Mouse (Mus musculus) kidney, postnatal 25 days (tissue): ENCODE data around the gene Dennd6a.
"Not testable (repeated sequence)": the region's sequence is repeated elsewhere in the genome, so short reads cannot be mapped to it uniquely, and the experiment has no call there.

ENCODE experiments used
- DNase-seq, 2 experiments: peaks; one replicate each; pipeline ENCODE4 v3.0.0; 2021; ENCODE audit warnings: mixed read lengths in 2 of 2

Dennd6a gene

GRCm38 (mm10) chr14:26645989-26646650, 72.5 kb downstream of the Dennd6a start:
- no peak for DNase-seq

DNA sequence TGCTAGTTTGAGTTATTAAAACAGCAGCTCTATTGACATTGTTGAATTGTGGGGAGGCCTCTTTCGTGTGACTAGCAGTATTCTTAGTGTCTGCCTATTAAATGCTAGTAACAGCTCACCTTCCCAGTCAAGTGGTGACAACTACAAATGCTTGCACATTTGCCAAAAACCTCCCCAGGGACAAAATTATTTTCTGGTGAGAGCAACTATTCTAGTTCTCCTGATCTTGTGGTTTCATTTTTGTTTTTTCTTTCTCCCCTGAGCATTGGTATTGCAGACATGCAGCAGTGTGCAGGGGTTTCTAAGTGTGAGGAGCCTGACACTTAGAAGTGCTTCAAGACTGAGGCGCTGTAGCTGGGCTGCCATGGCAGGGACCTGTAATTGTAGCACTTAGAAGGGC, 74.2 kb downstream of the Dennd6a start:
- no peak for DNase-seq

DNA sequence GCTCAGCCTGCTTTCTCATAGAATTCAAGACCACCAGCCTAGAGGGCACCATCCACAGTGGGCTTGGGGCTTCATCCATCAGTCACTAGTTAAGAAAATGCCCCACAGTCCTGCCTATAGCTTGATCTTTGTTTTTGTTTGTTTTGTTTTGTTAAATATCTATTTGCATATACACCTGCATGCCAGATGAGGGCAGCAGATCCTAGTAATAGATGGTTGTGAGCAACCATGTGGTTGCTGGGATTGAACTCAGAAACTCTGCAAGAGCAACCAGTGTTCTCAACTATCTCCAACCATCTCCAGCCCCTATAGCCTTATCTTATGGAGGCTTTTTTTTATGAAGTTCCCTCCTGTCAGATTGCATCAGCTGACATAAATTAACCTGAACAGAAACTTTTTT, 78.2 kb downstream of the Dennd6a start:
- peak in 1 of 2 experiments; percentile 18 for DNase-seq

GRCm38 (mm10) chr14:26658178-26658577, 84.5 kb downstream of the Dennd6a start:
- no peak for DNase-seq

DNA sequence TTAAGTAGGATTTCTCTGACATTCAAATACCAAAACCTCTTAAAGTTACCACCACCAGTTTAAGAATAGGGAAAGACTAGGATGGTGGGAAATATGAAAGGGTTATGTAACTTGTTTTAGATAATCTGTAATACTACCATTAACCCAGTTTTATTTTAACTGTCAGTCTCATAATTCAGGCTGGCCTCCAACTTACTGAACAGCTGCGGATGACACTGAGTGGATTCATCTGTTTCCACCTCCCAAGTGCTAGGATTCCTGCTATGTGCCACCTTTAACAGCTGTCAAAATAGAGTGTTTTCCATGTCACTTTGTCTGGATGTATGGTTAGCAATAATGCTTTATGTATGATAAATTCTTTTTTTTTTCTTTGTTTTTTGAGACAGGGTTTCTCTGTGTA, 86.6 kb downstream of the Dennd6a start:
- DNase-seq = no peak

DNA sequence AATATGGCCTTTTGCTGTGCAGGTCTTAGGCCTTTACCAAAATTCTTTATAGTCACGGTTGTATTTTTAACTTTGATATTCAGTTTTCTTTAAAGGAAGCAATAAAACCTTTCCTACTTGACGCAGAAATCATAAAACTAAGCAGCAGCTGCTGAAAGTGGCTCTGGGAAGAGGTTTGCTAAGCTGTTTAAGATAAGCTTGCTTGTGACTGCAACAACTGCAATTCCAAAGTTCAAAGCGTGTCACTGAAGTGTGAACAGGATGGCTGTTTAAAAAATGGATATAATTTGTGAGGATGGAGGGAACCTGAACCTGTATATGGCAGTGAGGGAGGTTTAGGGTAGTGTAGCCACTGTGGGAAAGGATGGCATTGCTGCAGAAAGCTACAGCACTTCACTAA, 88.4 kb downstream of the Dennd6a start:
- DNase-seq = no peak

DNA sequence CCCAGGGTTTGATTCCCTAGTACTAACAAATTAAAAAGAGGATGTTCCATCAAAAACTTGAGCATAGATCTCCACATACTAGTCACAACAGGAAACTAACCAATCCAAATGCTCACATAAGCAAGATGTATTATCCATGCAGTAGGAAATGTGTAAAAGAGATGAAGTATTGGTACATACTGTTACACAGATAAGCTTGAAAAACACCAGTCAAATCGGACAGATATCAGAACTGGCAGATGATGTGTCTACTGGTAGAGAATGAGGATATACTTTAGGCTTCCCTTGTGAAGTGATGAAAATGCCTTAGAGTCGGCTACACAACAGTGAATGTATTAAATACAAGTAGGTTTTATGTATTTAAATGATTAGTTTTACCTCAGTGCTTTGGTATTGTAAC, 88.8 kb downstream of the Dennd6a start:
- DNase-seq = no peak

DNA sequence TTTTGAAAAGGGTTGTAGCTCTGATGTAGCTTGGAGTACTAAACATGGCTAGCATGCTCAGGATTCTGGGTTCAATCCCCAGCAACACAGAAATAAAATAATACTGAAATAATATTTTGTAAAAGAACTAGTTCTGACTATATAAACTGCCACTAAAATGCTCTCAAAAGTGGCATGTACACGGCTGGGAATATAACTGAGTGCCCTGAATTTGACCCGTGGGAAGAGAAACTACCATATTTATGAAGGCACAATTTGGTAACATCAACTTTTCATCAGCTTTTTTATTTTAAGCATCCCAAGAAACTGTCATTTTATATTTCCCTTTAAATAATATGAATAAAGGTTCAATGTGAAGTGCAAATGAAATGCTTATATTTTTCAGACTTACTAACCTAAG, 90.2 kb downstream of the Dennd6a start:
- no peak for DNase-seq

- no peak for DNase-seq
These were observed 94.3 kb downstream of the Dennd6a start for GRCm38 (mm10) chr14:26667991-26668370.

GRCm38 (mm10) chr14:26668371-26669291, 95.0 kb downstream of the Dennd6a start:
- DNase-seq = peak; percentile 30 to 67

DNA sequence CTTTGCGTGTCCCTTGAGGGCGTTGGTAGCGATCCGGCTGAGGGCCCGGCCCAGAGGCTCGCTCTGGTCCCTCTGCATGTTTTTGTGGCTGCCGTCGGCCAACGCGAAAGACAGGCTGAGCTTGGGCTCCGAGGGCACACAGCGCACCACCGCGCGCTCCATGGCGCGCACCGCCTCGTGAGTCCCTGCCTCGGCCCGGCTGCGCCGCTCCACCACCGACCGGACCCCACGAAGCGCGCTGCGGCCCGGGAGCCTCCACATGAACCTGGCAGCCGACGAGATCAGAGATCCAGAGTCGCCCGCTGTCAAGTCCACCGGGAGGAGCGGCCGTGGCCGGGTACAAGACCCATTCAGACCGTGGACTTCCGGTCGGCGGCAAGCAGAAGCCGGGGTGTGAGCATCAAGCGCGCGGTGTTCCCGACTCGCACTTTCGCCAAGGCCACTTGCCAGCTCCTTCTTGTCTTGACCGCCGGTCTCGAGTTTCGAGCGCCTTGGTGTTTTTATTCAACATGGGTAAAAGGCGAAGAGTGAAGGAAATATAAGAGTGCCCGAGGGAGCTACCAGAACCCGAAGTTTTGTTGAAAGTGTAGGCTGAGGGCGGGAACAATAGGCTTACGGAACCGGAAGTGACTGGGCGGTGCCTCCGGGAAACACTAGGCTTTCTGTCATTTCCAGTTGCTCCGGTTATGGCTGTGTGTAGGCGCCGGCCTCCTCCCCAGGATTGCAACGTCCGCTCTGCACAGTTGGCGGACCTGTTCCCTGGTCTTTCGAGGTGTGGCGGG, 95.8 kb downstream of the Dennd6a start, which contains the start of gene Pde12:
TSS of gene Pde12 (minus strand) at position 592 of the 782 bp plus-strand sequence.
- peak; percentile 91 to 93 for DNase-seq

GRCm38 (mm10) chr14:26670964-26671363, 97.3 kb downstream of the Dennd6a start:
- no peak for DNase-seq

- DNase-seq = not testable (repeated sequence)
These were observed 98.4 kb downstream of the Dennd6a start for GRCm38 (mm10) chr14:26671870-26672615.

- DNase-seq = peak; percentile 12 to 51
These were observed 101.0 kb downstream of the Dennd6a start for GRCm38 (mm10) chr14:26674476-26675169.

GRCm38 (mm10) chr14:26675371-26675770, 101.7 kb downstream of the Dennd6a start:
- DNase-seq = peak; percentile 71 to 72

- peak in 1 of 2 experiments; percentile 34 for DNase-seq
These were observed 102.1 kb downstream of the Dennd6a start for GRCm38 (mm10) chr14:26675791-26676190.
